Mouse (Mus musculus) testis, adult 2 months (tissue): Measurements from ENCODE around the gene Maml3.

Experiments
- CTCF ChIP-seq: fragments of 200-500 bp; IDR thresholded peaks from 2 replicates; pipeline ENCODE4 v1.5.1; 2012; ENCODE audit warnings: low read depth, mild to moderate bottlenecking, inconsistent platforms, low read length, moderate library complexity; ENCODE audit not compliant: control insufficient read depth, insufficient read depth, insufficient replicate concordance
- POLR2A ChIP-seq: fragments of 200-500 bp; IDR thresholded peaks from 2 replicates; pipeline ENCODE4 v1.6.1; 2012; ENCODE audit warnings: low read depth, mild to moderate bottlenecking, inconsistent platforms, low read length, moderate library complexity; ENCODE audit not compliant: control insufficient read depth

DNA sequence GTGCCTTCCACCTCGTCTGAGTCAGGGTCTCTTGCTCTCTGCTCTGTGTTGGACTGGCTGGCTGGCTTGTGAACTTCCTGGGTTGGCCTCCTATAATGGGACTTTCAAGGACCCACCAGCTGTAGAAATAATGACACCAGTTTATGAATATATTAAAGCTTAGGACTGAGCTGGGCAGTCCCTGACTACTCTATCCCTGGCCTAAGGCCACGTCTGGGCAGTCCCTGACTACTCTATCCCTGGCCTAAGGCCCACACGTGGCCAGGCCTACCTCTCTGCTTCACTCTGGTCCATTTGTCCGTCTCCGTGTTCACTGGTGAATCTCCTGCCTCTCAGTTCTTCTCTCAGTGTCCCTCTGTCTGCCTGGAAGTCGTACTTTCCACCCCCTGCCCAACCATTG is 459.4 kb downstream of the Maml3 start:
- TF ChIP-seq POLR2A (no peak), CTCF (no peak)
